Mouse (Mus musculus) intestine, embryonic 16.5 days (tissue): ENCODE data around the gene Stmn3. TPM values are rescaled to one million over a fixed set of nuclear protein-coding genes. Genes with fewer than 3 reads are reported as not detected.
A peak's percentile ranks its signal among the peaks of the same experiment; 100 is the strongest.
"Not testable (repeated sequence)": the region's sequence is repeated elsewhere in the genome, so short reads cannot be mapped to it uniquely, and the experiment has no call there.

ENCODE experiments used
- ATAC-seq: fragments of 200-750 bp; cut with Nextera tagmentation; 2 replicates; pipeline ENCODE4 v1.8.0; 2017; ENCODE audit warnings: moderate TSS enrichment, moderate library complexity
- H3K27ac ChIP-seq: fragments of 300-500 bp; sonication (generic); 2 replicates; pipeline ENCODE4 v1.5.1; 2014; ENCODE audit warnings: mild to moderate bottlenecking, low read length
- H3K27me3 ChIP-seq: fragments of 300-500 bp; sonication (generic); replicated peaks from 2 replicates; pipeline ENCODE4 v1.6.1; 2014; ENCODE audit warnings: low read length, control low read depth, mixed read lengths; ENCODE audit not compliant: control insufficient read depth, insufficient read depth
- H3K36me3 ChIP-seq: fragments of 300-500 bp; sonication (generic); 2 replicates; pipeline ENCODE4 v1.6.1; 2014; ENCODE audit warnings: low read length, control low read depth; ENCODE audit not compliant: control insufficient read depth, insufficient read depth
- H3K4me1 ChIP-seq: fragments of 300-500 bp; sonication (generic); 2 replicates; pipeline ENCODE4 v1.6.1; 2014; ENCODE audit warnings: low read length, control low read depth, mixed read lengths; ENCODE audit not compliant: control insufficient read depth, insufficient read depth
- H3K4me2 ChIP-seq: fragments of 300-500 bp; sonication (generic); 2 replicates; pipeline ENCODE4 v1.6.1; 2014; ENCODE audit warnings: low read depth, low read length, control low read depth
- H3K4me3 ChIP-seq: fragments of 300-500 bp; sonication (generic); 2 replicates; pipeline ENCODE4 v1.5.1; 2014; ENCODE audit warnings: mild to moderate bottlenecking, low read length
- H3K9ac ChIP-seq: fragments of 300-500 bp; sonication (generic); 2 replicates; pipeline ENCODE4 v1.6.1; 2014; ENCODE audit warnings: low read depth, low read length
- H3K9me3 ChIP-seq: fragments of 300-500 bp; sonication (generic); 2 replicates; pipeline ENCODE4 v1.6.1; 2016; ENCODE audit warnings: low read length, control low read depth; ENCODE audit not compliant: control insufficient read depth
- WGBS: fragments of 180-500 bp; shearing (Covaris S2); extraction: QIAGEN DNeasy Blood & Tissue Kit; methylation state at CpG from one replicate; pipeline ENCODE4 v1.1.7; 2014; 5-methylcytosine and 5-hydroxymethylcytosine counted together
- polyA plus RNA-seq: library from polyadenylated mRNA; unstranded; fragments of >200 nt; fragmentation: Nextera tagmentation; extraction: Ambion mirVana; gene quantifications from 2 replicates; pipeline ENCODE4 v1.2.1, GENCODE M21; 2015

Gene Stmn3
- polyA plus RNA-seq, 1 experiment from 2014 or later: 40.2 TPM

DNA sequence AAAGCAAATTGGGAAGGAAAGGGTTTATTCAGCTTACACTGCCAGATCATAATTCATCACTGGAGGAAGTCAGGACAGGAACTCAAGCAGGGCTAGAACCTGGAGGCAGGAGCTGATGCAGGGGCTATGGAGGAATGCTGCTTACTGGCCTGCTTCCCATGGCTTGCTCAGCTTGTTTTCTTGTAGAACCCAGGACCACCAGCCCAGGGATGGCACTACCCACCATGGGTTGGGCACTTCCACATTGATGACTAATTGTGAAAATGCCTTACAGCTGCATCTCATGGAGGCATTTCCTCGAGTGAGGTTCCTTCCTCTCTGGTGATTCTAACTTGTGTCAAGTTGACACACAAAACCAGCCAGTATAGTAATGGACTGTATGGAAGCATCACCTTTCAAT is 23.4 kb downstream of the Stmn3 start:
- 75% methylated on average over 1 of the region's 1 CpGs for WGBS
- no peaks in the 10 kb centered on the region for H3K9me3 ChIP-seq
- H3K36me3 ChIP-seq: no peaks in the 10 kb centered on the region
- no peak overlapping the region for H3K4me3 ChIP-seq
- H3K27ac ChIP-seq: no peak overlapping the region
- peaks cover 14% of the 10 kb centered on the region for H3K4me1 ChIP-seq
- H3K9ac ChIP-seq: no peak overlapping the region
- H3K4me2 ChIP-seq: no peak overlapping the region
- ATAC-seq: no peak
- H3K27me3 ChIP-seq: no peaks in the 10 kb centered on the region

DNA sequence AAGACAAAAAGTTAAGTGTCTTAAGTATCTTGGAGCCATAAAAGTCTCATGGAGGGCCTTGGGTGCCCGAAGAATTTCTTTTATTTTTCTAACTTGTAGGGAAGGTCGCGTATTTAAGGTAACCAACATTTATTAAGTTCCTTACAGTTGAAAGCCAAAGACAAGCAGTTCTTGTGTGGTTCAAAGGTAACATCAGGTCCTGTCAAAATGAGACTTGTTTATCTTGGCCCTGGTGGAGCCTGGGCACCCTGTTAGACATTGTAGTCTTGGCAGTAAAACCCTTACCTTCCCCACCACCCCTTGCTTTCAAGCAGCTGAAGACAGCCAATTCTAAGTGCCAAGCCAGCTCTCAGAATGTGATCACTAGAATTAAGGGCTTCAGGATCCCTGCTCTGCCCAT is 25.6 kb downstream of the Stmn3 start:
- peak overlapping the region; percentile 68 for H3K9ac ChIP-seq
- no peaks in the 10 kb centered on the region for H3K9me3 ChIP-seq
- peak overlapping the region; percentile 67 for H3K4me3 ChIP-seq

DNA sequence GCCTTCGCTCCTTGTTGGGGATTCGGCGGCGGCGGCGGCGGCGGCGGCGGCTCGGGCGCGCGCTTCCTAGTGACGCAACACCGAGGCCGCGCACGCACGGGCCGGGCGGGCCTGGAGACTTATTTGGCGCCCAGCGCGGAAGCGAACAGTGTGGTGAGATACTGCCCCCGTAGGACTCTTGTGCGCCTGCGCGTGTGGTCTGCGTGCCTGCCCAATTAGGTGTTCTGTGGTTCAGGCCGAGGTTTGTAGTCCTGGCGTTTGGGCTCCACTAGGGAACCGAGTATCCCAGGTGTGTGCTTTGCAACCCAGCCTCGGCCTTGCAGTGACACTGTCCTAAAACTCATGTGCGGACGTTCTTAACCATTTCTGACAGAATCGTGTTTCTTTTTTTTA is 26.3 kb downstream of the Stmn3 start, which contains the start of gene Gmeb2:
Gmeb2 (minus strand) TSS at position 78 of the 393 bp plus-strand sequence.
- not testable (repeated sequence) for H3K9me3 ChIP-seq, H3K36me3 ChIP-seq, H3K27me3 ChIP-seq
- Histone ChIP-seq H3K4me1 (peaks cover 14% of the 10 kb centered on the region), H3K9ac (peak within 1 kb of the TSS; percentile 92), H3K4me3 (peak within 1 kb of the TSS; percentile 67), H3K4me2 (peak within 1 kb of the TSS; percentile 69), H3K27ac (peak within 1 kb of the TSS; percentile 96)
- ATAC-seq: peak; percentile 98
- under 1% methylated on average over 30 of the region's 38 CpGs for WGBS

More for the DNA sequence above, 25.6 kb downstream of the Stmn3 start:
- H3K27me3 ChIP-seq: no peaks in the 10 kb centered on the region
- WGBS: 65% methylated on average over 3 of the region's 3 CpGs
- H3K4me2 ChIP-seq: peak overlapping the region; percentile 69
- H3K27ac ChIP-seq: no peak overlapping the region
- H3K36me3 ChIP-seq: peaks cover 2% of the 10 kb centered on the region; the same call in 1 of the 2 replicates
- peaks cover 14% of the 10 kb centered on the region for H3K4me1 ChIP-seq
- ATAC-seq: no peak

DNA sequence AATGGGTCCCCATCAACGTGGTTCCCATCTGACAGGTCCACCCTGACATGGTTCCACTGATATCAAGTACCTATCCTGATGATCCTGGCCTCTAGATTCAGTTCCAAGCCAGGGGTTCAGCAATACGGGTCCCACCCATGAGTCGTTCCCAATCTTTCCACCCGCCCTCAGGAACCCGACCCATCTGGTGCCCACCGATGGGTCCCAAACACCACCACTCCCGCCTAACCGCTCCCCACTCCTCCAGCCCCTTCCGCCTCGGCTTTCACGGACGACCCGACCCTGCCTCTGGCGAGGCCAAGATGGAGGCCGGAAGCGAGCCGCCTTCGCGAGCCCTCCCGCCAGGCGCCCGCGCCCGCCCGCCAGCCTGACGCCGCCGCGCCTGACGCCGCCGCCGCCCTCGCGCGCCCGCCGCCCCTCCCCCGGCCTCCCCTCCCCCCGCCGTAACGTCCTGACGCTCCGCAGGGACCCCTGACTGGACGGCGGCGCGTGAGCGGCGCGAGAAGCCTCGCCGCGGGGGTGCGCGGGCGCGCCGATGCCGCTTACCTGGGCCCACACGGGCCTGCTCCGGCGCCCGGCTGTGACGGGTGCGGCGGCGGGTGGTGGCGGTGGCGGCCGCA is 26.9 kb downstream of the Stmn3 start:
- H3K9me3 ChIP-seq: no peaks in the 10 kb centered on the region
- peak overlapping the region; percentile 67 for H3K4me3 ChIP-seq
- no peaks in the 10 kb centered on the region for H3K27me3 ChIP-seq
- peak overlapping the region; percentile 92 for H3K9ac ChIP-seq
- H3K4me2 ChIP-seq: peak overlapping the region; percentile 65
- peaks cover 14% of the 10 kb centered on the region for H3K4me1 ChIP-seq
- H3K27ac ChIP-seq: peak overlapping the region; percentile 96
- peaks cover 2% of the 10 kb centered on the region; the same call in 1 of the 2 replicates for H3K36me3 ChIP-seq
- 0% methylated on average over 25 of the region's 71 CpGs for WGBS
- peak; percentile 91 for ATAC-seq

GRCm38 (mm10) chr2:181286629-181287337 is 27.5 kb downstream of the Stmn3 start:
- H3K9ac ChIP-seq: peak overlapping the region; percentile 92
- no peaks in the 10 kb centered on the region for H3K27me3 ChIP-seq
- H3K27ac ChIP-seq: peak overlapping the region; percentile 96
- H3K4me1 ChIP-seq: peaks cover 14% of the 10 kb centered on the region
- ATAC-seq: no peak
- peaks cover 2% of the 10 kb centered on the region; the same call in 1 of the 2 replicates for H3K36me3 ChIP-seq
- H3K4me3 ChIP-seq: peak overlapping the region; percentile 67
- H3K4me2 ChIP-seq: peak overlapping the region; percentile 65
- WGBS: 55% methylated on average over 6 of the region's 6 CpGs
- H3K9me3 ChIP-seq: no peaks in the 10 kb centered on the region

DNA sequence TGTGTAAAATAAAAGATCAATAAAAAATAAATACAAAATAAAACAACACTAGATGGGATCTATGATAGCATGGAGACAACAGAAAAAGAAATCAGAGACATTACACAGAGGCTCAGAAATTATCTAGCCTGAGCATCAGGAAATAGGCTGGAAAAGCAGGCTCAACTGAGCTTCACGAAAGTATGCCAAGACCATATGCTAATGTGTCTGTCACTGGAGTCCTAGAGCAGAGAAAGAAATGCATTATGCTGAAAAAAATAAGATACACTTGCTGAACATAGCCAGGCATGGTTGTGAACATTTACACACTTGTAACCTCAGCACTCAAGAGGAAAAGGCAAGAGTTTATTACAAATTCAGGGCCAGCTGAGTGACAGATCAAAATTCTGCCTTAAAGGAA is 34.3 kb downstream of the Stmn3 start:
- no peak overlapping the region for H3K4me3 ChIP-seq
- H3K4me2 ChIP-seq: no peak overlapping the region
- no peaks in the 10 kb centered on the region for H3K4me1 ChIP-seq
- H3K9me3 ChIP-seq: no peaks in the 10 kb centered on the region
- H3K36me3 ChIP-seq: peaks cover 5% of the 10 kb centered on the region
- H3K27ac ChIP-seq: no peak overlapping the region
- WGBS: 92% methylated on average over 1 of the region's 1 CpGs
- H3K27me3 ChIP-seq: no peaks in the 10 kb centered on the region
- no peak for ATAC-seq
- H3K9ac ChIP-seq: no peak overlapping the region

- H3K4me2 ChIP-seq: no peak overlapping the region
- no peaks in the 10 kb centered on the region for H3K4me1 ChIP-seq
- no peak for ATAC-seq
- no peak overlapping the region for H3K27ac ChIP-seq
- no peak overlapping the region for H3K4me3 ChIP-seq
- 76% methylated on average over 3 of the region's 3 CpGs for WGBS
- H3K36me3 ChIP-seq: peaks cover 3% of the 10 kb centered on the region; the same call in 1 of the 2 replicates
- H3K9ac ChIP-seq: no peak overlapping the region
- no peaks in the 10 kb centered on the region for H3K9me3 ChIP-seq
- no peaks in the 10 kb centered on the region for H3K27me3 ChIP-seq
Observed at GRCm38 (mm10) chr2:181277866-181278265, 36.4 kb downstream of the Stmn3 start.

- no peaks in the 10 kb centered on the region for H3K27me3 ChIP-seq
- no peaks in the 10 kb centered on the region for H3K9me3 ChIP-seq
- H3K9ac ChIP-seq: no peak overlapping the region
- no peak overlapping the region for H3K27ac ChIP-seq
- no peak for ATAC-seq
- peaks cover 3% of the 10 kb centered on the region; the same call in 1 of the 2 replicates for H3K36me3 ChIP-seq
- 50% methylated on average over 1 of the region's 1 CpGs for WGBS
- no peak overlapping the region for H3K4me3 ChIP-seq
- H3K4me1 ChIP-seq: no peaks in the 10 kb centered on the region
- no peak overlapping the region for H3K4me2 ChIP-seq
Observed at GRCm38 (mm10) chr2:181276766-181277165, 37.5 kb downstream of the Stmn3 start.

GRCm38 (mm10) chr2:181274639-181275038 is 39.7 kb downstream of the Stmn3 start:
- Histone ChIP-seq H3K9me3 (no peaks in the 10 kb centered on the region), H3K27ac (no peak overlapping the region), H3K36me3 (0 out of 2 replicates have a peak, but pooled peaks cover 3% of the 10 kb centered on the region), H3K4me1 (no peaks in the 10 kb centered on the region), H3K4me2 (no peak overlapping the region), H3K4me3 (no peak overlapping the region), H3K9ac (no peak overlapping the region), H3K27me3 (no peaks in the 10 kb centered on the region)
- ATAC-seq: no peak
- 83% methylated on average over 4 of the region's 4 CpGs for WGBS
